Mouse (Mus musculus): ENCODE measurements around the gene Olfr204. TPM values are rescaled to one million over a fixed set of nuclear protein-coding genes. Genes with fewer than 3 reads are reported as not detected.

The Olfr204 gene
- not detected in 2 replicates for polyA plus RNA-seq (2012; rRNA removed)

DNA sequence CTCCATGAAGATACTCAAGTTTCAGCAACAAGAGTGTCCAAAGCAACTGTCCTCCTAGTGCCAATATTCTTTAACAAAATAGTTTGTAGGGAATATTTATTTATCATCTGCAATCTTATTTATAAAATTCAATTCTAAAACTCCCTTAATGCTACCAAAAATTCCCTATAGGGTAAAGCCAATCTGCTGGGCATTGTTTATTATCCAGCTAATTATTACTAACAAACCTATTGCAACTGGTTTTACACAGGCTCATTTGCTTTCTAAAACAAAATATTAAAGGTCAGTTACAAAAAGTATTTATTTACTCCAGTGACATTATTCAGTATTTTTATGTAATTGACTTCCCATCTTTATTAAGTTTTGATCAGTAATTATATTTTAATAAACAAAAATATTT lies at the start of gene Olfr204:
TSS of gene Olfr204 (minus strand) at position 101 of the 400 bp plus-strand sequence.

DNA sequence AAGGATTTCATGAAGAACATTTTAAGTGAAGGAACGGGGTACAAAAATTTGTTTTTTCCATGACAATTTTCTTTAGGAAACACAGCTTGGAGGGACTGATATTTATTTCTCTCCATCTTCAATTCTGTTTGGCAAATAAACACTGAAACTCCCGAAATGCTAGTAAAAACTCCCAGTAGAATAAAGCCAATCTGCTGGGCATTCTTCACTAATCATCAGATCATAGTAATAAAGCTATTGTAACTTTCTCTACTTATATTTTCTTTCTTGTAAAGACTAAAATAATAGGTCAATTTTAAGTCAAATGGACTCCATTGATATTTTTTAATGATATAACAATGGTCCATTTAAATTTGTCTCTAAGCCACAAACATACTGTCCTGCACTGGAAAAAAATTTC lies 45.8 kb upstream of the Olfr204 start, which contains the start of gene Olfr209:
TSS of gene Olfr209 (minus strand) at position 101 of the 400 bp plus-strand sequence.

DNA sequence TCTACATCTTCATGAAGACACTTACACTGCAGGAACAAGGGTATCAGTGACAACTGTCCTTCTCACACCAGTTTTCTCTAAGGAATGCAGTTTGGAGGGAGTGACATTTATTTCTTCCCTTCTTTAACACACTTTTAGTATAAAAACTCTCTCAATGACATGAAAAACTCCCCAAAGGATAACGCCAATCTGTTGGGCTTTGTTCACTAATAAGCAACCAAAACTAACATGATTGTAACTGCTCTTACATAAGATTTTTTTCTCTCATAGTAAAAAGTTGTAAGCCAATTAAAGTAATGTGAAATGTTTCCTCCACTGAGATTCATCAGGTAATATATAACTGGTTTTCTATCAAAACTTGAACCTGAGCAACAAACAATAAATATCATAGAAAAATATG lies 31.1 kb upstream of the Olfr204 start, which contains the start of gene Olfr206:
TSS of gene Olfr206 (minus strand) at position 101 of the 400 bp plus-strand sequence.

DNA sequence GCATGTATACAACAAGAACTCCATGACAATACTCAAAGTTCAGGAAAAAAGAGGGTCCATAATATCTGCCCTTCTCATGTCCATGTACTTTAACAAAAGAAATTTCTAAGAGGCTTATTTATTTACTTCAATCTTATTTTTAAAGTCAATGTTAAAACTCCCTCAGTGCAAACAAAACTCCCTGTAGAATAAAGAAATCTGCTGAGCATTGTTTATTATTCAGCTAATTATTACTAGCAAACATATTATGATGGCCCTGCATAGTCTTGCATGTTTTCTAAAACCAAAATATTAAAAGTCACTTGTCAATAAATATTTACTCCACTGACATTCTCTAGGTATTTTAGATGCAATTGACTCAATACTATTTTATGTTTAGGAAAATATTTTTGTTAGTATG lies 13.0 kb upstream of the Olfr204 start, which contains the start of gene Olfr205:
TSS of gene Olfr205 (minus strand) at position 101 of the 400 bp plus-strand sequence.

DNA sequence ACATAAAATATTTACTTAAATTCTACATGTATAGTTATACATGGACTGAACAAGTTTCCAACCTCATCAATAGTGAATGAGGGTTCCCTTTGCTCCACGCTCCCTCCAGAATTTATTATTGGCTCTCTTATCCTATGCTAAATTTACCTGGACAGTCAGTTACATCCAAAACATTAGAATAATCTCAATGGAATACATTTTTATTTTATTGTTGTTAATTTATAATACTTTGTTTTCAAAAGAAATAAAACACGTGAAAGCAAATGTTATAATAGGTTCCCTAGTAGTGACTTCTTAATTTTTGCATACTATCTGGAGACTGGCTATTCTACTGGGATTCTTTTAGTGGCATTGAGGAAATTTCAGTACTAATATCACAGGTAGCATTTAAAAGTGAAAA lies 19.5 kb downstream of the Olfr204 start, which contains the start of gene Olfr203:
TSS of gene Olfr203 (plus strand) at position 301 of the 400 bp plus-strand sequence.

DNA sequence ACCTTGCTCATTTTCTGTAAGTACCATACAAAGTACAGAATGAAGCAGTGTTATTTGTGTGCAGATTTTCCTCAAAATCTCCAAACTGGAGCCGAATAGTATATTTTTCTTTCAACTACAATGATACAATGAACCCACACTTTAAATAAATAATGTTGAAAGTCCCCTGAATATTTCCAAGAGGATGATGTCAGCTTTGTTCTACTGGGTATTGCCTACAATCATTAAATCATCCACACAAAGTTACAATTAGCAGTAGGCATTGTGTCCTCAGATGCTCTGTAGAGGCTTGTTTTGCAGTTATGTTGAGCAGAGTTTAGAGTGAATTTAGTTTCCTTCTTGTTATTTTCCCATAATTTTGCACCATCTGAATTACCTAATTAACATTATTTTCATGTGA lies 31.4 kb downstream of the Olfr204 start, which contains the start of gene Olfr202:
TSS of gene Olfr202 (minus strand) at position 101 of the 400 bp plus-strand sequence.

DNA sequence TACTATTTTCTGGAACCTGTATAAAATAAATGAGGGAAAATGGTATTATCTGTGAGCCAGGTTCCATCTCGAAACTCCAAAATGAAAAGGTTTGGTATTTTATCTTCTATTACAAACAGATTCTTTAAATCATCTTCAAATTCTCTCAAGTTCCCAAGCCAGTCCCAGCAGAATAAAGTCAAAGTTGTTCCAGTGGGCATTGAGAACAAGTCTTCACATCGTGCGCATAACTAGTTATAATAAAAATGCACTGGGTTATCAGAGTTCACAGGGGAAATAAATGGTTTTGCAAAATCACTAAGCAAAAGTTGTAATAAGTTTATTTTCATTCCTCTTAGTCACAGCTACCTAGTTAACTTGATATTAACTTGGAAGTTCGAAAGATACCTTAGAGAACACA lies 45.5 kb downstream of the Olfr204 start, which contains the start of gene Olfr201:
TSS of gene Olfr201 (minus strand) at position 101 of the 400 bp plus-strand sequence.

Other genes with a start within 250 kb of the Olfr204 start
- not detected in 2 replicates for gene Olfr190, start 240.2 kb downstream of the Olfr204 start, polyA plus RNA-seq (2012; rRNA removed)
- gene Olfr191, start 228.4 kb downstream of the Olfr204 start, polyA plus RNA-seq (2012; rRNA removed), result not detected in 2 replicates
- not detected in 2 replicates for gene Olfr193, start 206.4 kb downstream of the Olfr204 start, polyA plus RNA-seq (2012; rRNA removed)
- gene Olfr194, start 197.2 kb downstream of the Olfr204 start, polyA plus RNA-seq (2012; rRNA removed), result not detected in 2 replicates
- not detected in 2 replicates for gene Olfr195, start 171.2 kb downstream of the Olfr204 start, polyA plus RNA-seq (2012; rRNA removed)
- not detected in 2 replicates for gene Olfr196, start 147.8 kb downstream of the Olfr204 start, polyA plus RNA-seq (2012; rRNA removed)
- not detected in 2 replicates for gene Olfr198, start 114.7 kb downstream of the Olfr204 start, polyA plus RNA-seq (2012; rRNA removed)
- gene Olfr199, start 98.5 kb downstream of the Olfr204 start, polyA plus RNA-seq (2012; rRNA removed), result not detected in 2 replicates
- not detected in 2 replicates for gene Olfr201, start 45.6 kb downstream of the Olfr204 start, polyA plus RNA-seq (2012; rRNA removed)
- gene Olfr202, start 31.5 kb downstream of the Olfr204 start, polyA plus RNA-seq (2012; rRNA removed), result not detected in 2 replicates
- gene Olfr203, start 19.4 kb downstream of the Olfr204 start, polyA plus RNA-seq (2012; rRNA removed), result not detected in 2 replicates
- gene Olfr205, start 12.9 kb upstream of the Olfr204 start, polyA plus RNA-seq (2012; rRNA removed), result not detected in 2 replicates
- gene Olfr206, start 31.0 kb upstream of the Olfr204 start, polyA plus RNA-seq (2012; rRNA removed), result not detected in 2 replicates
- not detected in 2 replicates for gene Olfr209, start 45.7 kb upstream of the Olfr204 start, polyA plus RNA-seq (2012; rRNA removed)
- not detected in 2 replicates for gene Gabrr3, start 89.1 kb upstream of the Olfr204 start, polyA plus RNA-seq (2012; rRNA removed)
- 1.3 and 1.5 TPM in 2 replicates for gene Riox2, start 153.5 kb upstream of the Olfr204 start, polyA plus RNA-seq (2012; rRNA removed)

Measured in stomach, adult 2 months (tissue).